Mouse (Mus musculus) heart, postnatal 25 days (tissue): ENCODE measurements at regions not wholly inside any gene's neighbourhood (a gene's known extent, or its start where the extent isn't known, plus 50 kb on each side); places are given as distances from the start of the nearest gene placed in this dataset.
A peak's percentile ranks its signal among the peaks of the same experiment; 100 is the strongest.

Experiments used
- DNase-seq: peaks from one replicate; pipeline ENCODE4 v3.0.0; 2022; ENCODE audit warnings: low spot score
- intact Hi-C: fragments of 180-260 bp; cut with DNase I; formaldehyde crosslinking; loops from one replicate; pipeline ENCODE4 v1.15.1; 2025

DNA sequence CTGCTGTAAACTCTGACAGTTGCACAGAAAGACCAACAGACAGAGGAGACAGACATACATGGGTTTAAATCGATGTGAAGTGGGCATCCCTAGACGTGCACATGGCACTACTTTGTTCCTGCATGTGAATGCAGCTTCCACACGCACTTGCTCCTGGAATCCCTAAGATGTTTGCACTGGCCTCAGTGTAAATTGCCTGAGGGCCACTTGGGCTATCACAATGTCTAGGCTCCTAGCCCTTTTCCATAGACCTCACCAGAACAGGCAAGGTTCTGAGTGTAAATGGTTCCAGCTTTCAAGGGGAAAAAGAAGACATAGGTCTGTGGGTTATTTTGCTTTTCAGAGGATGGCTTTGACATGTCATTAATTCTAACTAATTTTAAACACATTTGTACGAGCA is 198.4 kb upstream of the Smim15 start:
- DNase-seq, result no peak
- intact Hi-C loops, result no loop called here

DNA sequence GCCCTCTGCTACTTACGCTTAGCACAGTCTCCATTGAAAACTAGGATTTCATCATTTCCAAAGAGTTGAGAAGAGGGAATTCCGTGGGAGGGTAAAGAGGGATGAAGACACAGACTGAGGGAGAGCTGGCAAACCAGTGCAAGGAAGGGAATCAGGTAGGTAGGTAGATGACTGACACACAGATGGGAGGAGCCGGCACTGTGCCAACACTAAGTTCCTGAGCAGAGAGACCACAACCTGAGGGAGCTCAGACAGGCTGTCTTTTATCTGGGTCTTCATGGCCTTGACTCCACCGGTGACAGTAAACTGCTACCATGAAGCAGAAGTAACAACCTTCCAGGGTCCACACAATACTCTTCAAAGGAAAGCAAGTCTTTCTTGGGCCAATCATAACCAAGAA is 200.2 kb upstream of the Smim15 start:
- DNase-seq, result no peak
- intact Hi-C loops, result no loop called here

- DNase-seq, result no peak
- intact Hi-C loops, result loop anchor here (5.0 to 10.0 kb wide), 2 partner anchors 49 to 207 kb away; partner anchors contain the start of gene Smim15
Observed at GRCm38 (mm10) chr13:107838126-107838715, 206.0 kb upstream of the Smim15 start.

DNA sequence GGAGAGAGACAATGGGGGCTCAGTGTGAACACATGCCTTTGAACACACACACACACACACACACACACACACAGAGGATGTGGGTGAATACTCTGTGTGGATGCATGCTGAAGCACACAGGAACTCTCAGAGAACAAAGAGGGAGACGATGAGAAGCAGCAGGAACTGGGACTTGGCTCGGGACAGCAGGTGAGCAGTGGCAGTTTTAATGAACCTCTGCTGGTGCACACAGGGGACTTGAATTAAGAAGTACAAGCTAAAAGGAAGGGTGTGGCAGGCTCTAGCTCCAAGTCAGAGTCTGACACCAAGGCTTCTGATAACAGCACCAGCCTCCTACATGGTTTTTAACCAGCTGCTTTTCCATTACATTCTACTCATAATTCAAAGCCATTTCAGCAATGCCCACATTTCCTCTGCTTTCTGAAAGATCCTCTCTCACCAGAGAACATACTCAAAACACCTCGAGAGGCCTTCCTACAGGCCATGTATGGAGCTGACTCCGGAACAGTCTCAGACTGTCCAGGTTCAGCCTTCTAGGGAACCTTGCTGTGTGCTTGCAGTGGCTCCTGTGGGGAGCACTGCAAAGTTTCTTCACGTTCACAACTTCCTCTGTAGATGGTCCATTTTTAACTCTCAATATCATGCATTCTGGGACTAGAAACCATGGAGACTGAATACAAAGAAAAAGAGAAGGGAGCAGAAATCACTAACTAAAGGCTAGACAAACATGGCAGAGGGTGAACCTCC is 206.9 kb upstream of the Smim15 start:
- intact Hi-C loops, result loop anchor here (5.0 to 10.0 kb wide), 2 partner anchors 50 to 207 kb away; partner anchors contain the start of gene Smim15
- no peak for DNase-seq

DNA sequence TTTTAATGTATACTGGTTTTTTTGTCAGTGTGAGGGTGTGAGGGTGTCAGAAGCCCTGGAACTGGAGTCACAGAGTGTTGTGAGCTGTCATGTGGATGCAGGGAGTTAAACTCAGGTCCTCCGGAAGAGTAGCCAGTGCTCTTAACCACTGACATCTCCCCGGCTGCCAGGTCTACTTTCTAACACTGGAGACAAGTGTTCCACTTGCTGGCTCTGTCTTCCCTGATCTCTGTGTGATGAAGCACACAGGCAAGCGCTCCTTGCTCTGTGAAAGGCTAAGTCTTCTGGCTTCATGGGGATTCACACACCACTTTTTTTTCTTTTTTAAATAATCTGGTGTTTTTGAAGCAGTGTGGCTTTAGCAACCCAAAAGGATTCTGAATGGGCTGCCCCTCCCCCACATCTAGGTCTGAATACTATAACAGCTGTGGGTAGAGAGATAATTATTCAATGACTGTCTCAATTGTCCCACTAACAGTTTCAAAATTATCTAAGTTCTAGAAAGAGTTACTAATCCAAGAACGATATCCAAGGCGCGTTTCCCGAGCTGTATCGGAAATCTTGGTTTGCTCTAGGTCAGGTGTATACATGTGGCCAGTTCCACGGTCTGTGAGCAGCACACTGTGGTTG is 208.4 kb upstream of the Smim15 start:
- DNase-seq, result no peak
- intact Hi-C loops, result loop anchor here (5.0 to 10.0 kb wide), 2 partner anchors 51 to 209 kb away; partner anchors contain the start of gene Smim15

DNA sequence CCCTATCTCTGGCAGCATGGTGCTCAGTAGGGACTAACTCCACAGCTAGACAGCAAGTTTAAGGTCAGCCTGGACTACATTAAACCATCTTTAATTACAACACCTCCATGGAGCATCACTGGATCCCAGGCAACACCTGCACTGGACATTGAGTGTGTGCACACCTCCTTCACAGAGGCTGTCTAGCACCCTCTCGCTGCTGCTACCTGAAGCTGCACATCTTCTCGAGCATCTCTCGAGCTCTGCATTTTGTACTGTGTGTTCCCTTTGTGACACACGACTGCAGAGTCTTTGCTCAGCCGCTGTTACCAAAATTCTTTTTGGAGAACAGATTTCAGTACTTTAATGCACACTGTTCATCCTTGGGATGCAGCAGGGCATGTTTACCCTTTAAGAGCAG is 212.2 kb upstream of the Smim15 start:
- intact Hi-C loops, result loop anchor here (10.0 kb wide), 1 partner anchor 213 kb away; the partner anchor contains the start of gene Smim15
- no peak for DNase-seq

DNA sequence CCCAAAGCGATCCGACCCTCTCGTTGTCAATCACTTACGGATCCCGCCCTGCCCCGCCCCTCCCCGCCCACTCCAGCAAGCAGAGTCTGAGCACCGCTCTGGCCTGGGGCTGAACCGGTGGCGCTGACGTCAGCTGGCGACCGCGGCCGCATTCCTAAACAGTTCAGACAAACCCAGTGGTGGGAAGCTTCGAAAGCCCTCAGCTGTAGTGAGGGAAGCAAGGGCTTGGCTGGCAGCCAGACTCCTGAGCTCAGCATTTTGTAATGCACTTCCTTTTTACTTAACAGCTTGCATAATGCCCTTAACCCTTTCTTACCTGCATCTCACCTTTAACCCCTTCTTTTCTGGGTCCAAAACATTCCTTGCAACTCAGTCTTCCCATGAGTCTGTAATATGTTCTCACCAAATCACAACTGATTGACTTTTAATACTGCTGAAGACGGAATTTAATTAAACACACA is 213.0 kb upstream of the Smim15 start:
- intact Hi-C loops, result loop anchor here (10.0 kb wide), 1 partner anchor 214 kb away; the partner anchor contains the start of gene Smim15
- peak; percentile 94 for DNase-seq

- DNase-seq, result no peak
- intact Hi-C loops, result loop anchor here (10.0 kb wide), 1 partner anchor 215 kb away; the partner anchor contains the start of gene Smim15
Observed at GRCm38 (mm10) chr13:107830281-107830680, 214.0 kb upstream of the Smim15 start.

DNA sequence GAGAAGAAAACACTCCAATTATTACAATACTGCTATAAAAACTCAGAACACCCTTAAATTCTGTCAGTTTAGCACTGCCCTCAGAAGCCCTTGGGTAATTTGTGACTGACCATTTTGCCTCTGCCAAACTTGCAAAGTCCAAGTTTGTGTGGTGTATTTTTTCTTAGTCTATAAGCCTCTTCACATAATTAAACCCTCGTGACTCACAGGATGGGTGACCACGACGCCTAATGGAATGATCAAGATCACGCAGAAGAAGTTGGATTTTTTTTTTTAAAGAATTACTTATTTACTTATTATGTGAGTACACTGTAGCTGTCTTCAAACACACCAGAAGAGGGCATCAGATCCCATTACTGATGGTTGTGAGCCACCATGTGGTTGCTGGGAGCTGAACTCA is 214.4 kb upstream of the Smim15 start:
- intact Hi-C loops, result loop anchor here (10.0 kb wide), 1 partner anchor 215 kb away; the partner anchor contains the start of gene Smim15
- no peak for DNase-seq

DNA sequence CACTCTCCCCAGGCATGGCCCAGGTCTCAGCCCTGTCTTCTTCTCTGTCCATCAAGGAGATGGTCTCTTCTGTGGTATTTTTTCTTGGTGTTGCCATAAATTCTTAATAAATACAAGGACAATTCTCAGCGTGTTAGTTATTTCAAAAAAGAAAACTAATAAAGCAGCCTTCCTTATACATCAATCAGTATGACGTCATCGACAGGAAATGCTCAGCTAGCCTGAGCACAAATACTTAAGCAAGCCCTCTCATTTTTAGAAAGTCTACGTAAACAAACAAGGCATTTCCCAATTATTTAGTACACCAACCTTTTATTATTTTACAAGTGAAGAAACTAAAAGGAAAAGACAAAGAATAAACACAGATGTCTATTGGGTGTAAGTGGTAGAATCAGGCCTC is 218.6 kb upstream of the Smim15 start:
- DNase-seq, result no peak
- intact Hi-C loops, result no loop called here

DNA sequence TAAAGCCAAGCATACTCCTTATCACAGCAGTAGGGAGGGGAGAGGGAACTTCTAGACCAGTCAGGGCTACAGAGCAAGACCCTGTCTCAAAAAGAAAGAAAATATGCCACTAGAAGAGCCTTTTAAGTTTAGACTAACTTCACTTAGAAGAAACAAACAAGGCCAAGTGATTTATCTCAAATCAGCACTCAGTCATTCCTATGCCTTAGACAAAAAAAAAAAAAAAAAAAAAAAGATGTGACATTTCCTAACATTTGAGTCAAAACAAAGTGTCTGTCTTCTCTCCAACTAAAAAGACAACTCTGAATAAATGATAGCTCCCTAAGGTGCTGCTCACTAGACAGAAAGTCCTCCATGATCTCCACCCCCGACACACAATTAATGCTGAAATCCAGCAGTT is 220.9 kb upstream of the Smim15 start:
- intact Hi-C loops, result no loop called here
- DNase-seq, result no peak

- intact Hi-C loops, result no loop called here
- no peak for DNase-seq
Observed at GRCm38 (mm10) chr13:107822198-107822597, 222.0 kb upstream of the Smim15 start.

GRCm38 (mm10) chr13:107813562-107814161 is 230.6 kb upstream of the Smim15 start:
- intact Hi-C loops, result loop anchor here (10.0 kb wide), 1 partner anchor 1101 kb away; no protein-coding TSS in a partner anchor
- no peak for DNase-seq

DNA sequence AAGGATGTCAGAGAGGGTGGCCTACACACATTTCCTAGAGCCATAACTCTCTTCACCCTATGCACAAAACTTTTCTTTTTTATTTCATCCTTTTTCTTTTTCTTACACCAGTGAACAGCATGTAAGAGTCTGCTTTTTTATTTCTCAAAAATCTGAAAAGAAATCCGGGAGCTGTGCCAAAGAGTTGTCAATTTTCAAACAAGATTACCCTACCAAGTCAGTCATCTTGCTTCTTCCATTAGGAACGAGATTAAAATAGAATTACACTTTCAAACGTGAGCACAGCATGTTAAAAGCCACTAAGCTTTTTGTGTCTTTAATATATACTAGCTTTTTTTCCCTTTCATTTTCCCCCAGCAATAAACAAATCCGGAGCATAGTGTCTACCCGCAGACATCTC is 232.2 kb upstream of the Smim15 start:
- intact Hi-C loops, result loop anchor here (10.0 kb wide), 1 partner anchor 1103 kb away; no protein-coding TSS in a partner anchor
- DNase-seq, result no peak

GRCm38 (mm10) chr13:107810802-107811192 is 233.4 kb upstream of the Smim15 start:
- DNase-seq, result no peak
- intact Hi-C loops, result loop anchor here (10.0 kb wide), 1 partner anchor 1104 kb away; no protein-coding TSS in a partner anchor

DNA sequence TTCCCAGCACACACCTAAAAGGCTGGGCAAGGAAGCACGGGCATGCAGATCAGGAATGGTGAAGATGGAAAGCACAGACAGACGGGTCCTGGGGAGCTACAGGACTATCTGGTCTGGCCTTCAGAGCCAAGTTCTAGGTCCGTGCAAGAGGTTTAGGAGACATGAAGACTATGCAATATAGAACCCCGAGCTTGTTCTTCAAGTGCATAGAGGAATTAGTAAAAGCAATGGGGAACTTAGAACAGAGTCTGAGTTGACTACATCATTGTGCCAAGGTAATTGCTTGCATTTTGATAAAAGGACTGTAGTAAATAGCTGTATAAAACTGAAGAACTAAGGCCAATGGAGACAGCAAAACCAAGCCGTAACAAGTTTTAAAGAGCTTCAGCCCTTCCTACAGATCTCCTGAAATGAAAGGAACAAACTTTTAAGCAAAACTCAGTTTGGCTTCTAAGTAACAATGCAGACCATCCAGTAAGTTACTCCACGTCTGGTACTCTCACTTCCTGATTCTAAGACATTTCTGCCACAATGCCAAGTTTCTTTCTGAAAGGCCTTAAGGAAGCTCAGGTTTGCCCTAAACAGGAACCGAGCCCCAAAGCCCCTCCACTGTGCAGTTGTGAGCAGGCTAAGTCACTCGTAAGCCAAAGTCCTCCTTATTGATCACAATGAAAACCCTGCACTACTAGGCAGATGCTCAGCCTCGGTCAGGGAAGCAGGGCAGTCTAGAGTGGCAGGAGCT is 234.0 kb upstream of the Smim15 start:
- intact Hi-C loops, result loop anchor here (10.0 kb wide), 1 partner anchor 1105 kb away; no protein-coding TSS in a partner anchor
- no peak for DNase-seq

- DNase-seq, result no peak
- intact Hi-C loops, result no loop called here
Observed at GRCm38 (mm10) chr13:107808961-107809360, 235.3 kb upstream of the Smim15 start.

DNA sequence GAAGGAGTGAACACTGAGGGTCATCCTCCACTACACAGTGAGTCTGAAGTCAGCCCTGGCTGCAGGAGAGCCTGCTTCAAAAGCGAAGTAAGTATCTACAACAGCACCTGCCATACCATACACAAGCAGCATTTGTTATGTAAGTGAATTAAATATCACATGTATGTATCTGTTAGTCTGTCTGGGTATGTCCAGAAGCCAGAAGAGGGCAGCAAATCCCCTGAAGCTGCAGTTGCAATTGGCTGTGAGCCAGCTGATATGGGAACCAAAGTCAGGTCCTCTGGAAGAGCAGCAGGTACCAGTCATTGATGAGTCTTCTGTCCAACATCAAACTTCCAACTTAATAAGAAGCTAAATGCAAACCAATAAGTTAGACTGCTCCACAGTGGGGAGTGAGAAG is 239.8 kb upstream of the Smim15 start:
- intact Hi-C loops, result no loop called here
- DNase-seq, result no peak

DNA sequence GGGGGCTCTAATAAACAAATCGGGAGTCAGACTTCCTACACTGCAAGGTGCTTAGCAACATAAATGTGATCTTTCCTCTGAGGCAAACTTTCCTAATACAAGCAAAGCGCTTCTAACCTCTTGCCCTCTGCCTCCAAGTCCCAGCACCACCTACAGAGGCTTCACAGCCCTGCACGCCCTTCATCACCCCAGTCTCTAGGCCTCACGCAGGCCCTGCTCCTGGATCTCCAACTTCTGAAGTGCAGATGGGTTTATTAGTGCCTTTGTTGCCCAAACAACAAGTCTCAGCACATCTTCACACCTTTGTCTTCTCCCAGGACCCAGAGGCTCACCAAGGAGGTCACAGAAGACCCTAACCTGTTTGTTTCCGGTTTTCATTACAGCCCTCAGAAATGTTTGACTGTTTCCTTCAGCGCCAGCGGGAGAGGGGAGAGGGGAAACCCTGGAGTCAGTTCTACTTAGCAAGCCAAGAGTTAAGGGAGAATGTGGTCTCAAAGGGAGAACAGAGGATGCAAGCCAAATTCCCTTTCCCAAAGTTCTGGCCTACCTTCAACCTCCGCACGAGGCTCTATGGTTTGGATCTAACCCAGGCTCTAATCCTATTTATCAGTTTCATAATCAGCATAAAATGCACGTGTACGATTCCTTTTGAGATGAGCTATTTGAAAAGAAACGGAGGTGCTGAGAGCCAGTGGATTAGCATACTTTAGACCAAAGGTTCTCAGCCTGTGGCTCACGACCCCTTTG is 244.9 kb upstream of the Smim15 start:
- intact Hi-C loops, result no loop called here
- no peak for DNase-seq
